Mouse (Mus musculus) lung, adult 2 months (tissue): ENCODE results near the gene Trak1.

Experiments
- CTCF ChIP-seq: fragments of 200-500 bp; IDR thresholded peaks from 2 replicates; pipeline ENCODE4 v1.5.1; 2011; ENCODE audit warnings: mild to moderate bottlenecking, low read length, control low read depth; ENCODE audit not compliant: insufficient read depth
- POLR2A ChIP-seq: fragments of 200-500 bp; IDR thresholded peaks from 2 replicates; pipeline ENCODE4 v1.6.1; 2011; ENCODE audit warnings: low read depth, mild to moderate bottlenecking, control low read depth, low read length, borderline replicate concordance; ENCODE audit errors: extremely low read depth

- TF ChIP-seq CTCF (no peak), POLR2A (peak; percentile 94; the same call in 1 of the 2 replicates)
Observed at GRCm38 (mm10) chr9:121415626-121416241, 118.4 kb downstream of the Trak1 start.
